Mouse (Mus musculus): ENCODE data around the gene Pnlip. TPM values are rescaled to one million over a fixed set of nuclear protein-coding genes. Genes with fewer than 3 reads are reported as not detected.

Gene Pnlip
- total RNA-seq, 2 experiments from 2014 or later, result 0.39 to 0.84 TPM

GRCm38 (mm10) chr19:58664901-58665300 lies 12.6 kb downstream of the Pnlip start:
- no peak overlapping the region for H3K4me3 ChIP-seq
- TF ChIP-seq CTCF (conservative IDR thresholded peaks at IDR 0.05), result no peak
- DNase-seq (ENCODE audit: low spot score in 2 of 2), result no peak
- no peak overlapping the region for H3K27ac ChIP-seq

DNA sequence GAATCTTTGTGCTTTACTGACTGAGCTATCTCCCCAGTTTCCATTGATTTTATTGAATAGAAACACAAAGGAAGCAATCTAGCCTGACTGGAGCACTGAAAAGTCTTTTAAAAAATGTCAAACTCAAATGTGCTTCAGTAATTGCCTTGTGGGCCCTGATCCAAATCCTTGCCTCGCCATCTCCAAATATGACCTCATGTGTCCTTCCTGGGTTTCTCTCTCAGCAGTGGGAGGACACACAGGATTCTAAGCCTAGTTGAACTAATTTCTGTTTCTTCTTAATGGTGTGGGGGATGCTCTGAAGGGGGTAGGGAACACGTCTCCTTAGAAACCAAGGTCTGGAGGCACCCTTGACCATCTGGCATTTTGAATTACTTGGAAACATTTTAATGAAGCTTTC lies 22.3 kb downstream of the Pnlip start:
- TF ChIP-seq CTCF (conservative IDR thresholded peaks at IDR 0.05), result no peak
- Histone ChIP-seq H3K4me3 (no peak overlapping the region), H3K27ac (no peak overlapping the region)
- DNase-seq (ENCODE audit: low spot score in 2 of 2), result no peak

- no peak for TF ChIP-seq CTCF (conservative IDR thresholded peaks at IDR 0.05)
- DNase-seq (ENCODE audit: low spot score in 2 of 2), result no peak
- Histone ChIP-seq H3K4me3 (no peak overlapping the region), H3K27ac (no peak overlapping the region)
Observed at GRCm38 (mm10) chr19:58677117-58677516, 24.8 kb downstream of the Pnlip start.

- Histone ChIP-seq H3K4me3 (no peak overlapping the region), H3K27ac (no peak overlapping the region)
- DNase-seq (ENCODE audit: low spot score in 2 of 2), result no peak
- no peak for TF ChIP-seq CTCF (conservative IDR thresholded peaks at IDR 0.05)
Observed at GRCm38 (mm10) chr19:58688933-58689332, 36.6 kb downstream of the Pnlip start.

DNA sequence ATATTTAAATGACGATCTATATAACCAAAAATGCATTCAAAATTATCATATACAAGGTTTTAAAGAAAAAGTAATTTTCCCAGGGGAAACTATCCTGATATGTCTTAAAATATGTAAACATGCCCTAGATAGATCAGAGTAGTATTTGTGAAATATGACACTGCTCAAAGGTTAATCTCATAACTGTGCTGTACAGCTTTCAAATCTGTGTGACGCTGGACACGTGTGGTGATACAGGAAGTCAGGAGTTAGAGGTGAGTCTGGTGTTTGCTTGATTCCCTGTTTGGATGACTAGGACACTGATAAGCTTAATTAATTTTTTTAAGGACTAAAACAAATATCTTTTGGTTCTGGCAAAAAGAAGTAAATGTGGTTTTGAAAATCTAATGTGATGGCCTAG lies 43.0 kb downstream of the Pnlip start:
- no peak for TF ChIP-seq CTCF (conservative IDR thresholded peaks at IDR 0.05)
- no peak overlapping the region for H3K4me3 ChIP-seq
- no peak overlapping the region for H3K27ac ChIP-seq
- no peak for DNase-seq (ENCODE audit: low spot score in 2 of 2)

- TF ChIP-seq CTCF (conservative IDR thresholded peaks at IDR 0.05), result no peak
- Histone ChIP-seq H3K27ac (no peak overlapping the region), H3K4me3 (no peak overlapping the region)
- DNase-seq (ENCODE audit: low spot score in 2 of 2), result no peak
Observed at GRCm38 (mm10) chr19:58696235-58696634, 43.9 kb downstream of the Pnlip start.

- Histone ChIP-seq H3K4me3 (no peak overlapping the region), H3K27ac (no peak overlapping the region)
- no peak for DNase-seq (ENCODE audit: low spot score in 2 of 2)
- no peak for TF ChIP-seq CTCF (conservative IDR thresholded peaks at IDR 0.05)
Observed at GRCm38 (mm10) chr19:58704556-58704955, 52.3 kb downstream of the Pnlip start.

GRCm38 (mm10) chr19:58708611-58709010 lies 56.3 kb downstream of the Pnlip start:
- H3K4me3 ChIP-seq, result no peak overlapping the region
- no peak for TF ChIP-seq CTCF (conservative IDR thresholded peaks at IDR 0.05)
- H3K27ac ChIP-seq, result no peak overlapping the region
- DNase-seq (ENCODE audit: low spot score in 2 of 2), result no peak

DNA sequence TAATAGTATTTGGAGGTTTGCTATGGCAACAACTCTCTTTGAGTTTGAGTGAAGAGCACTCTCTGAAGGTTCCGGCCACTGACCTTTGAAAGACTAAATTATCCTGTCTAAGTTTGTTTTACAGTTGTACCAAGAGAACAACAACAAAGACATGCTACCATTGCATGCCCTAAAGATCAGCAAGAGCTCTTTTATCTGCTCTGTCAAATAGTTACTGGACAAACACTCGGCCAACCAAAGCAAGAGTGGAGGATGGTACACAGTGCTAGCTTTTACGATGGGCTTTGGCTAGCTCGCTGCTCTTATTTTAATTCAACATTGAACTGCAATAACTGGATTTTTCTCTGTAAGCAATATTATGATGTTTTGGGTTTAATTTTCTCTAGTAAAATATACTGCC lies 65.6 kb downstream of the Pnlip start:
- TF ChIP-seq CTCF (conservative IDR thresholded peaks at IDR 0.05), result no peak
- no peak overlapping the region for H3K4me3 ChIP-seq
- no peak overlapping the region for H3K27ac ChIP-seq
- DNase-seq (ENCODE audit: low spot score in 2 of 2), result no peak

- Histone ChIP-seq H3K27ac (no peak overlapping the region), H3K4me3 (no peak overlapping the region)
- DNase-seq (ENCODE audit: low spot score in 2 of 2), result no peak
- TF ChIP-seq CTCF (conservative IDR thresholded peaks at IDR 0.05), result no peak
Observed at GRCm38 (mm10) chr19:58720439-58720838, 68.1 kb downstream of the Pnlip start.

GRCm38 (mm10) chr19:58726551-58726950 lies 74.3 kb downstream of the Pnlip start:
- no peak for DNase-seq (ENCODE audit: low spot score in 2 of 2)
- Histone ChIP-seq H3K4me3 (no peak overlapping the region), H3K27ac (no peak overlapping the region)
- TF ChIP-seq CTCF (conservative IDR thresholded peaks at IDR 0.05), result no peak

GRCm38 (mm10) chr19:58727756-58728155 lies 75.5 kb downstream of the Pnlip start:
- no peak overlapping the region for H3K27ac ChIP-seq
- no peak for DNase-seq (ENCODE audit: low spot score in 2 of 2)
- no peak overlapping the region for H3K4me3 ChIP-seq
- TF ChIP-seq CTCF (conservative IDR thresholded peaks at IDR 0.05), result no peak

- no peak for DNase-seq (ENCODE audit: low spot score in 2 of 2)
- Histone ChIP-seq H3K27ac (no peak within 1 kb of the TSS), H3K4me3 (no peak within 1 kb of the TSS)
- TF ChIP-seq CTCF (conservative IDR thresholded peaks at IDR 0.05), result no peak
Observed at GRCm38 (mm10) chr19:58728445-58729031, 76.2 kb downstream of the Pnlip start, which contains the start of gene Pnliprp1. Gene Pnliprp1, plus strand, starts transcription at chr19:58728887.

Other genes starting within 250 kb of the Pnlip start
- gene Gfra1, start 196.6 kb upstream of the Pnlip start, total RNA-seq (2021), result 10 to 100 TPM; 59.6 to 67.1 TPM
- gene Ccdc172, start 140.5 kb upstream of the Pnlip start, total RNA-seq (2021), result not detected
- gene Pnliprp1, start 76.4 kb downstream of the Pnlip start, total RNA-seq (2021), result not detected
- gene Pnliprp2, start 107.2 kb downstream of the Pnlip start, total RNA-seq (2021), result under 1 TPM in 1 of 2 experiments, not detected in 1; 0.22 TPM
- under 1 TPM in 1 of 2 experiments, not detected in 1; 0.37 TPM for gene 1700019N19Rik, start 142.0 kb downstream of the Pnlip start, total RNA-seq (2021)

Measured in layer of hippocampus, adult 2 months (tissue).